Mouse (Mus musculus) kidney, adult 2 months (tissue): ENCODE measurements at regions not wholly inside any gene's neighbourhood (a gene's known extent, or its start where the extent isn't known, plus 50 kb on each side); places are given as distances from the start of the nearest gene placed in this dataset.
A peak's percentile ranks its signal among the peaks of the same experiment; 100 is the strongest.

Source experiments
- DNase-seq: peaks from one replicate; pipeline ENCODE4 v3.0.0; 2021
- H3K27ac ChIP-seq: fragments of 200-500 bp; 2 replicates; pipeline ENCODE4 v1.5.1; 2012; ENCODE audit warnings: low read depth, low read length, control low read depth, inconsistent platforms; ENCODE audit not compliant: insufficient read depth
- H3K27me3 ChIP-seq: fragments of 200-500 bp; replicated peaks from 2 replicates; pipeline ENCODE4 v1.6.1; 2012; ENCODE audit warnings: mild to moderate bottlenecking, moderate library complexity, low read length, inconsistent platforms; ENCODE audit not compliant: control insufficient read depth, insufficient read depth
- H3K36me3 ChIP-seq: fragments of 200-500 bp; 2 replicates; pipeline ENCODE4 v1.6.1; 2012; ENCODE audit warnings: mild to moderate bottlenecking, moderate library complexity, low read length, inconsistent platforms; ENCODE audit not compliant: control insufficient read depth, insufficient read depth
- H3K4me1 ChIP-seq: fragments of 200-500 bp; 2 replicates; pipeline ENCODE4 v1.6.1; 2011; ENCODE audit warnings: low read length; ENCODE audit not compliant: control insufficient read depth, insufficient read depth
- H3K4me3 ChIP-seq: fragments of 200-500 bp; 2 replicates; pipeline ENCODE4 v1.5.1; 2011; ENCODE audit warnings: mild to moderate bottlenecking, low read depth, low read length, control low read depth; ENCODE audit not compliant: insufficient read depth
- CTCF ChIP-seq: fragments of 200-500 bp; conservative IDR thresholded peaks from 2 replicates; pipeline ENCODE4 v1.5.1; 2011; ENCODE audit warnings: low read depth, mild to moderate bottlenecking, control low read depth, low read length, moderate library complexity, mixed read lengths; ENCODE audit not compliant: insufficient read depth, insufficient read length
- POLR2A ChIP-seq: fragments of 200-500 bp; IDR thresholded peaks from one replicate; pipeline ENCODE4 v1.6.1; 2011; ENCODE audit warnings: low read depth, low read length, control low read depth
- WGBS: fragments of 180-500 bp; shearing (Covaris S2); methylation state at CpG from one replicate; pipeline ENCODE4 v1.1.7; 2018; 5-methylcytosine and 5-hydroxymethylcytosine counted together

DNA sequence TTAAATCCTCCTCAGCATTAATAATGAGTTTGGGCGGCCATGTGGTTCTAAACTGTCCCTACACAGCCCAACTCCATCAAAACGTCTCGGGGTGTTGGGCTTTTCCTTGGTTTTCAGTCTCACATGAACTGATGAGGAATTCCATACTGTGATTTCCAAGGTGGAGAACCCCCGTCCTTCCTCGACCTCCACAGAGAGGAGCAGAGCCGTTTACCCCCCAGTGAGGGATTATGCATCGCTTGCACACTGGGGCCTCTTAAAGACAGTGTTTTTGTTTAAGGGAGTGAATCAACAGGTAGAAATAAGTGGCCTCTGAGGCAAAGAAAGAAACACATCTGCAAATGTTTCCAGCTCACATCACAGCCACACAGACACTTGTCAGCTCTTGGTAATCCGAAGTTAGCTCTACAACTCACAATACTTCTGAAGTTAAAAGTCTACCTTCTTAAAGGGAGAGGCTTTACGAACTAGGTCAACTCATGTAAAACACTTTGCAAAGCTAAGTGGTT lies 82.0 kb upstream of the Pitrm1 start:
- Histone ChIP-seq H3K27me3 (no peaks in the 10 kb centered on the region), H3K27ac (no peak overlapping the region), H3K36me3 (no peaks in the 10 kb centered on the region), H3K4me1 (no peaks in the 10 kb centered on the region), H3K4me3 (no peak overlapping the region)
- DNase-seq: no peak
- WGBS: 54% methylated on average over 9 of the region's 9 CpGs
- TF ChIP-seq CTCF (no peak), POLR2A (no peak)

DNA sequence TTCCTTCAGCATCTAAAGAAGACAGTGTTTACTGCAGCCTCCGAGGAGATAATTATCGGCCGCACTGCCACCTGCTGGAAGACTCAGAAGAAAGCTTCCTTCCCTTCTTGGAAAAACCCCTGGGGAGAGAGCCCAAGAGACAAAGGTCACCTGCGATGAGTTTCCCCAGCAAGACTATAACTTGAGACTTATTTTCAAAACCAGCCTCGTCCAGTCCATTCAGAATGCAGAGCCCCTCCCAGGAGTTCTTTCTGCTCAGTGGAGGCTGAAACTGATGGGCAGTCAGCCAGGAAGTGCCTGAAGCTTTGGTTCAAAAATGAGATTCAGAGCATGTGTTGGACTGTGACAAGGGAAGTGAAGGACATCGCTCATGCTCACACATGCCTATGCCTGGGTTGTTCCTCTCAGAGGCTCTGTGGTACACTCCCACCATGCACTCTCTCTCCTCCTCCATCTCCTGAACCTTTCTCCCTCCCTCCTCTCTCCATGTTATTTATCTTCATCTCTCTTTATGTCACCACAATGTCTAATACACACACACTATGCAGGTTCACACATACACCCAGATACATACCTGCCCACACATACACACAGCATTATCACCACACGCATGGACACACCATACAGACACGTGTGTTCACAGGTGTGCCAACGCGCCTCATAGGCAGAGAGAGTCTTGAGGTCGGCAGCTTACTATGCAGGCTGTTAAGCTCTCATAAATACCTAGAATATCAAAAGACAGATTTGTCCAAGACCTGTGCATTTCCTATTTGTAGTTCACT lies 78.3 kb upstream of the Pitrm1 start:
- no peak overlapping the region for H3K27ac ChIP-seq
- DNase-seq: peak; percentile 82
- H3K27me3 ChIP-seq: no peaks in the 10 kb centered on the region

DNA sequence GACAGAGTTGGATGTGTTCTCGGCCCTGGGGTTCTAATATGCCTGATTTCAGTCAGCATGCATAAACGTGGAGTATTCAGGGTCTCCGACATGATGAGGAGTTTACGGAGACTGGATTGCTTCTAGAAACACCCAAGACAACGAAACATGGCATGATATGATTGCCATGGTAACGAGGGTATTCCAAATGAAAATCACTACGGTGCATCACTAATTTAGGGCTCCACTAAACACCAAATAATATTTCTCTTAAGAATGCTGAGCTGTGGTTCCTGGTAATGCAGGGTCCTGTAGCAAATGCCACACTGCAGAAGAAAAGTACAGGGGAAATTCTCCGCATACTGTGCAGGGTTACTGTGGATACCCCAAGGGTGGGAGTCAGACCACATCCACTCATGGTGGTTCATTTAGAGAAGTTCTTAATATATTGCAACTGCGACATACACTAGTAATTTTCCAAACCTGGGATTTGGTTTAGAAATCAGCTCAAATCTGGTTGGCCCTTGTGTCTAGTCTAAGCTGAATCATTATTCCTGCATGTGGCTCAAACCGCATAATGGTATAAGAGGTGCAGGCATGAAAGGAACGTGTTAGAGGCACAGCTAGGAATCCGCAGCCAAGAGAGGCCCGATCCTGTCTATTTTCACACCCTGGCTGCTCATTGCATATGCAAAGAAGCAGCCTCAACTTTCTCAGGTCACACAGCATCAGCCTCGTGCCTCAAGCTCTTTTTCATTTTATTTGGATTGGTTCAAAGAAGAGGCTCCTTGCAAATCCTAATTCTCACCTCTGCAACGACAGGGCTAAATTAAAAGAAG lies 77.5 kb upstream of the Pitrm1 start:
- Histone ChIP-seq H3K4me3 (no peak overlapping the region), H3K36me3 (no peaks in the 10 kb centered on the region), H3K27me3 (no peaks in the 10 kb centered on the region), H3K4me1 (no peaks in the 10 kb centered on the region), H3K27ac (no peak overlapping the region)
- 88% methylated on average over 15 of the region's 15 CpGs for WGBS
- no peak for DNase-seq
- no peak for TF ChIP-seq POLR2A
- no peak for TF ChIP-seq CTCF

More for the DNA sequence above, 78.3 kb upstream of the Pitrm1 start:
- no peak overlapping the region for H3K4me3 ChIP-seq
- no peaks in the 10 kb centered on the region for H3K4me1 ChIP-seq
- TF ChIP-seq CTCF (peak; percentile 49; the same call in 1 of the 2 replicates), POLR2A (no peak)
- no peaks in the 10 kb centered on the region for H3K36me3 ChIP-seq
- WGBS: 41% methylated on average over 11 of the region's 11 CpGs

DNA sequence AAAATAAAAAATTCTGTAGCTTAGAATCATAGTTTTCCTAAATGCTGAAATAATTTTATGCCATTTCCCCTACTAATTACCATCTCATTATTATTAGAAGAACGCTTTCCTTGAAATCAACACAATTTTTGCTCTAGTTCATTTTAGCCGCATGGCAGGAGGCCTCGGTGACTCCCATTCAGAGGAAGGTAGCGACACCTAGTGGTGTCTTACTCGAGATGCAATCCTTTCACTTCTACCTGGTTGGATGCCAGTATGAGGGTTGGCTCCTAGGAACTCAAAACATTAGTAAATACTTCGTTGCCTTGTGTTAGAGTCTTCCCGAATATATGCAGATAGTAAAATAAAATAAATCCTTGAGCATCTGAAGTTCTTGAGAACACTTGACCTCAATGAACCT lies 76.3 kb upstream of the Pitrm1 start:
- peak; percentile 77 for DNase-seq
- H3K27me3 ChIP-seq: no peaks in the 10 kb centered on the region
- WGBS: 5% methylated on average over 7 of the region's 7 CpGs
- no peak for TF ChIP-seq POLR2A
- peak; percentile 94 for TF ChIP-seq CTCF
- H3K4me3 ChIP-seq: no peak overlapping the region
- H3K36me3 ChIP-seq: no peaks in the 10 kb centered on the region
- no peak overlapping the region for H3K27ac ChIP-seq
- no peaks in the 10 kb centered on the region for H3K4me1 ChIP-seq

DNA sequence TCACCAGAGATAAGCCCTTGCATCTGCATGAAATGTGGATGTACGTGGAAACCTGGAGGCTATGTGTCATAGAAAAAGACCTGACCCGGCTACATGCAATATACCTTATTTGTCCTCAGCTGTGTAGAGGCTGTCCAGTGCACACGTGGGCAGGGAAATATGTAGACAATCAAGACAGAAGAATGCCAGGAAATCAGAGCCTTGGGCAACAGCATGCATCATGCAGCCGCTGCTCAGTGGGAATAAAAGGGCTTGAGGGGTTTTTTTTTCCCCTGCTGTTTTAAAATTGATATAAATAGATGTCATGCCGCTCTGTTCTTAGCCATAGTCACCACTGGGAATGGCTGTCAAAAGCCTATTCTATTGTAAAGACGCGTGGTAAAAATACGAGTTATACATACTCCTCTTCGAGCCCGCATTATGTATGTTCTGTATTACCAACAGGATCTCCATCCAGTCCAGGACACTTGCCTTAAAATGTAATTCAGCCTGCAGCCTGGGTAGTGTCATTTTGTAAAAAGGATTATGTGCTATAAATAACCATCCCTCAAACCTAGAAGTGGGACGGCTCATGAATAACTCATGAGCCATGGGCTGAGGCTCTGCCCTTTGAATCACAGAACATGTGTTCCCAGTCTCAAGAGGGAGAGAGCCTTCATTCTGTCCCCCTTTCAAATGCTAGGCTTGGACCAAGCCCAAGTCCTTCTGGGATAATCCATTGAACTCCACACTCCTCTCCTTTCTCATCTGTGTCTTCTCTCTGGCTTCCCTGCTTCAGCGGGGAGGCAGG lies 74.4 kb upstream of the Pitrm1 start:
- 74% methylated on average over 12 of the region's 12 CpGs for WGBS
- H3K4me3 ChIP-seq: no peak overlapping the region
- H3K27me3 ChIP-seq: no peaks in the 10 kb centered on the region
- TF ChIP-seq POLR2A: no peak
- DNase-seq: no peak
- no peaks in the 10 kb centered on the region for H3K4me1 ChIP-seq
- H3K27ac ChIP-seq: no peak overlapping the region
- H3K36me3 ChIP-seq: no peaks in the 10 kb centered on the region

DNA sequence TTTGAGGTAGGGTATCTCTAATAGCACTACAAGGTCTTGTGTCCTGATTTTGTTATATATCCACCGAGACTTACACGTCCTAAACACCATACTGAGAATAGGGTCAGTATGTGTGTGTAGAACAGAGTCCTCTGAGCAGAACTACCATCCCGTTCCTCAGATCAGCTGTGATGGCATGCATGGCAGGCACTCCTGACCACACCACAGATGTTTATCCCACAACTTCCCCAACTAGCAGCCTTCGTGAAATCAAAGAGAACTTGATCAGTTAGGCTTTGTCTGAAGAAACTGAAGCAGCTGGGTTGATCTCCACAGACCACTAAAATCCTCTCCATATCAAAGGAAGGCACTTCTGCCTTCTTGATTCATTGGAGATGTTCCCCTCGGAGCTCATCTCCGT lies 68.3 kb upstream of the Pitrm1 start:
- H3K27me3 ChIP-seq: no peaks in the 10 kb centered on the region
- no peak overlapping the region for H3K4me3 ChIP-seq
- DNase-seq: no peak
- H3K36me3 ChIP-seq: no peaks in the 10 kb centered on the region
- WGBS: 65% methylated on average over 6 of the region's 6 CpGs
- no peak overlapping the region for H3K27ac ChIP-seq
- no peak for TF ChIP-seq CTCF
- no peak for TF ChIP-seq POLR2A
- H3K4me1 ChIP-seq: no peaks in the 10 kb centered on the region
